Mouse (Mus musculus) forebrain, embryonic 12.5 days (tissue): ENCODE results near the gene Nckap1l. TPM values are rescaled to one million over a fixed set of nuclear protein-coding genes. Genes with fewer than 3 reads are reported as not detected.
"Not testable (repeated sequence)": the region's sequence is repeated elsewhere in the genome, so short reads cannot be mapped to it uniquely, and the experiment has no call there.

Experiments
- ATAC-seq: fragments of 200-750 bp; cut with Nextera tagmentation; 2 replicates; pipeline ENCODE4 v1.8.0; 2017; ENCODE audit warnings: moderate TSS enrichment; ENCODE audit not compliant: low FRiP score
- H3K27ac ChIP-seq: fragments of 300-500 bp; sonication (generic); 2 replicates; pipeline ENCODE4 v1.5.1; 2016; ENCODE audit warnings: mild to moderate bottlenecking
- H3K27me3 ChIP-seq: fragments of 300-500 bp; sonication (generic); 2 replicates; pipeline ENCODE4 v1.6.1; 2016; ENCODE audit warnings: mild to moderate bottlenecking
- H3K36me3 ChIP-seq: fragments of 300-500 bp; sonication (generic); replicated peaks from 2 replicates; pipeline ENCODE4 v1.6.1; 2016; ENCODE audit warnings: mild to moderate bottlenecking
- H3K4me1 ChIP-seq: fragments of 300-500 bp; sonication (generic); 2 replicates; pipeline ENCODE4 v1.6.1; 2016
- H3K4me2 ChIP-seq: fragments of 300-500 bp; sonication (generic); 2 replicates; pipeline ENCODE4 v1.6.1; 2016; ENCODE audit warnings: mild to moderate bottlenecking, moderate library complexity
- H3K4me3 ChIP-seq: fragments of 300-500 bp; sonication (generic); replicated peaks from 2 replicates; pipeline ENCODE4 v1.5.1; 2016; ENCODE audit warnings: mild to moderate bottlenecking
- H3K9ac ChIP-seq: fragments of 300-500 bp; sonication (generic); 2 replicates; pipeline ENCODE4 v1.6.1; 2016; ENCODE audit warnings: mild to moderate bottlenecking
- H3K9me3 ChIP-seq: fragments of 300-500 bp; sonication (generic); 2 replicates; pipeline ENCODE4 v1.6.1; 2016
- WGBS: fragments of 180-500 bp; shearing (Covaris S2); methylation state at CpG from one replicate; pipeline ENCODE4 v1.1.7; 2016; 5-methylcytosine and 5-hydroxymethylcytosine counted together
- polyA plus RNA-seq: library from polyadenylated mRNA; unstranded; fragments of >200 nt; fragmentation: Nextera tagmentation; extraction: Ambion mirVana; gene quantifications from 2 replicates; pipeline ENCODE4 v1.2.1, GENCODE M21; 2016

Gene Nckap1l
- 1.2 and 1.6 TPM in 2 replicates for polyA plus RNA-seq

GRCm38 (mm10) chr15:103453551-103454218, at the start of gene Nckap1l:
Gene Nckap1l, plus strand, starts transcription at chr15:103453794.
- H3K4me2 ChIP-seq: no peak within 1 kb of the TSS
- no peaks in the 10 kb centered on the region for H3K9me3 ChIP-seq
- no peaks in the 10 kb centered on the region for H3K4me1 ChIP-seq
- H3K36me3 ChIP-seq: no peaks in the 10 kb centered on the region
- no peaks in the 10 kb centered on the region for H3K27me3 ChIP-seq
- ATAC-seq: no peak
- H3K9ac ChIP-seq: no peak within 1 kb of the TSS
- H3K4me3 ChIP-seq: no peak within 1 kb of the TSS
- H3K27ac ChIP-seq: no peak within 1 kb of the TSS
- 89% methylated on average over 13 of the region's 13 CpGs for WGBS

- H3K36me3 ChIP-seq, H3K4me2 ChIP-seq, H3K27me3 ChIP-seq, ATAC-seq, H3K27ac ChIP-seq, H3K4me3 ChIP-seq, H3K9ac ChIP-seq, H3K9me3 ChIP-seq, H3K4me1 ChIP-seq: not testable (repeated sequence)
- 100% methylated on average over 3 of the region's 3 CpGs for WGBS
Observed at GRCm38 (mm10) chr15:103405586-103405985, 48.0 kb upstream of the Nckap1l start.

GRCm38 (mm10) chr15:103427017-103427416, 26.6 kb upstream of the Nckap1l start:
- 30% methylated on average over 2 of the region's 2 CpGs for WGBS
- no peak overlapping the region for H3K9ac ChIP-seq
- peaks cover 3% of the 10 kb centered on the region; the same call in 1 of the 2 replicates for H3K4me1 ChIP-seq
- H3K9me3 ChIP-seq: no peaks in the 10 kb centered on the region
- H3K36me3 ChIP-seq: no peaks in the 10 kb centered on the region
- no peak for ATAC-seq
- no peak overlapping the region for H3K27ac ChIP-seq
- no peaks in the 10 kb centered on the region for H3K27me3 ChIP-seq
- H3K4me3 ChIP-seq: no peak overlapping the region
- H3K4me2 ChIP-seq: no peak overlapping the region

GRCm38 (mm10) chr15:103430241-103430640, 23.4 kb upstream of the Nckap1l start, which contains the start of gene Gtsf1:
Gene Gtsf1, minus strand, starts transcription at chr15:103430470.
- Histone ChIP-seq H3K27ac (no peak within 1 kb of the TSS), H3K9ac (no peak within 1 kb of the TSS), H3K36me3 (no peaks in the 10 kb centered on the region), H3K4me2 (no peak within 1 kb of the TSS), H3K9me3 (no peaks in the 10 kb centered on the region), H3K4me1 (peaks cover 3% of the 10 kb centered on the region; the same call in 1 of the 2 replicates), H3K4me3 (no peak within 1 kb of the TSS), H3K27me3 (no peaks in the 10 kb centered on the region)
- ATAC-seq: no peak
- 94% methylated on average over 16 of the region's 16 CpGs for WGBS

- not testable (repeated sequence) for H3K9ac ChIP-seq, ATAC-seq, H3K4me3 ChIP-seq, H3K36me3 ChIP-seq, H3K27ac ChIP-seq, H3K9me3 ChIP-seq, H3K4me1 ChIP-seq, H3K27me3 ChIP-seq, H3K4me2 ChIP-seq
- 77% methylated on average over 4 of the region's 4 CpGs for WGBS
Observed at GRCm38 (mm10) chr15:103445966-103446365, 7.6 kb upstream of the Nckap1l start.

- no peak within 1 kb of the TSS for H3K4me2 ChIP-seq
- H3K36me3 ChIP-seq: no peaks in the 10 kb centered on the region
- no peak within 1 kb of the TSS for H3K9ac ChIP-seq
- no peaks in the 10 kb centered on the region for H3K27me3 ChIP-seq
- WGBS: 25% methylated on average over 3 of the region's 3 CpGs
- H3K4me1 ChIP-seq: no peaks in the 10 kb centered on the region
- no peak within 1 kb of the TSS for H3K4me3 ChIP-seq
- no peak for ATAC-seq
- H3K27ac ChIP-seq: no peak within 1 kb of the TSS
- no peaks in the 10 kb centered on the region for H3K9me3 ChIP-seq
Observed at GRCm38 (mm10) chr15:103448369-103448768, 5.2 kb upstream of the Nckap1l start, which contains the start of gene Gtsf2. Gene Gtsf2, minus strand, starts transcription at chr15:103448469.

- Histone ChIP-seq H3K4me3 (no peak overlapping the region), H3K4me1 (no peaks in the 10 kb centered on the region), H3K4me2 (no peak overlapping the region), H3K27me3 (no peaks in the 10 kb centered on the region), H3K9me3 (no peaks in the 10 kb centered on the region), H3K9ac (no peak overlapping the region), H3K27ac (no peak overlapping the region), H3K36me3 (no peaks in the 10 kb centered on the region)
- 88% methylated on average over 6 of the region's 6 CpGs for WGBS
- ATAC-seq: no peak
Observed at GRCm38 (mm10) chr15:103454449-103454848, 855 bp downstream of the Nckap1l start.

- Histone ChIP-seq H3K27ac (no peak overlapping the region), H3K4me3 (no peak overlapping the region), H3K4me2 (no peak overlapping the region), H3K36me3 (no peaks in the 10 kb centered on the region), H3K9me3 (no peaks in the 10 kb centered on the region), H3K4me1 (no peaks in the 10 kb centered on the region; the same call in 1 of the 2 replicates), H3K27me3 (no peaks in the 10 kb centered on the region), H3K9ac (no peak overlapping the region)
- no peak for ATAC-seq
- WGBS: 65% methylated on average over 7 of the region's 7 CpGs
Observed at GRCm38 (mm10) chr15:103462539-103463261, 9.1 kb downstream of the Nckap1l start.

- no peak overlapping the region for H3K4me2 ChIP-seq
- H3K4me3 ChIP-seq: no peak overlapping the region
- no peaks in the 10 kb centered on the region for H3K4me1 ChIP-seq
- no peaks in the 10 kb centered on the region for H3K27me3 ChIP-seq
- 88% methylated on average over 7 of the region's 7 CpGs for WGBS
- no peak overlapping the region for H3K27ac ChIP-seq
- H3K9ac ChIP-seq: no peak overlapping the region
- no peak for ATAC-seq
- no peaks in the 10 kb centered on the region for H3K36me3 ChIP-seq
- no peaks in the 10 kb centered on the region for H3K9me3 ChIP-seq
Observed at GRCm38 (mm10) chr15:103471488-103472194, 18.0 kb downstream of the Nckap1l start.

- Histone ChIP-seq H3K4me2 (no peak overlapping the region), H3K9ac (no peak overlapping the region), H3K36me3 (no peaks in the 10 kb centered on the region), H3K27me3 (no peaks in the 10 kb centered on the region), H3K4me1 (no peaks in the 10 kb centered on the region), H3K9me3 (no peaks in the 10 kb centered on the region), H3K4me3 (no peak overlapping the region), H3K27ac (no peak overlapping the region)
- ATAC-seq: no peak
- 72% methylated on average over 3 of the region's 3 CpGs for WGBS
Observed at GRCm38 (mm10) chr15:103472265-103472664, 18.7 kb downstream of the Nckap1l start.

- no peaks in the 10 kb centered on the region for H3K36me3 ChIP-seq
- no peak for ATAC-seq
- H3K4me1 ChIP-seq: no peaks in the 10 kb centered on the region
- H3K9me3 ChIP-seq: no peaks in the 10 kb centered on the region
- H3K4me2 ChIP-seq: no peak overlapping the region
- 88% methylated on average over 7 of the region's 7 CpGs for WGBS
- H3K27ac ChIP-seq: no peak overlapping the region
- H3K4me3 ChIP-seq: no peak overlapping the region
- no peak overlapping the region for H3K9ac ChIP-seq
- H3K27me3 ChIP-seq: no peaks in the 10 kb centered on the region
Observed at GRCm38 (mm10) chr15:103473182-103473581, 19.6 kb downstream of the Nckap1l start.

GRCm38 (mm10) chr15:103473769-103474168, 20.2 kb downstream of the Nckap1l start:
- Histone ChIP-seq H3K4me2 (no peak overlapping the region), H3K36me3 (no peaks in the 10 kb centered on the region), H3K27me3 (no peaks in the 10 kb centered on the region), H3K9me3 (no peaks in the 10 kb centered on the region), H3K4me3 (no peak overlapping the region), H3K4me1 (no peaks in the 10 kb centered on the region; the same call in 1 of the 2 replicates), H3K9ac (no peak overlapping the region), H3K27ac (no peak overlapping the region)
- ATAC-seq: no peak
- 84% methylated on average over 5 of the region's 5 CpGs for WGBS
